Mouse (Mus musculus) thymus, postnatal 0 days (tissue): Measurements from ENCODE around the gene Rreb1. TPM values are rescaled to one million over a fixed set of nuclear protein-coding genes. Genes with fewer than 3 reads are reported as not detected.

Source experiments
- DNase-seq: peaks from one replicate; pipeline ENCODE4 v3.0.0-alpha.2; 2015; ENCODE audit warnings: low spot score
- polyA plus RNA-seq: library from polyadenylated mRNA; unstranded; fragments of >200 nt; fragmentation: Nextera tagmentation; extraction: Ambion mirVana; gene quantifications from 2 replicates; pipeline ENCODE4 v1.2.1, GENCODE M21; 2015

Rreb1 gene
- polyA plus RNA-seq, 1 experiment from 2014 or later, result 9.6 TPM

GRCm38 (mm10) chr13:37967565-37967964, 189.4 kb downstream of the Rreb1 start:
- DNase-seq, result no peak

GRCm38 (mm10) chr13:37969337-37969736, 191.1 kb downstream of the Rreb1 start:
- DNase-seq, result peak; percentile 74

- no peak for DNase-seq
These were observed 191.8 kb downstream of the Rreb1 start for GRCm38 (mm10) chr13:37969988-37970387.

GRCm38 (mm10) chr13:37970887-37971530, 192.8 kb downstream of the Rreb1 start:
- no peak for DNase-seq

- DNase-seq, result no peak
These were observed 195.8 kb downstream of the Rreb1 start for GRCm38 (mm10) chr13:37974036-37974435.

- DNase-seq, result no peak
These were observed 196.5 kb downstream of the Rreb1 start for GRCm38 (mm10) chr13:37974731-37975130.

- DNase-seq, result no peak
These were observed 201.3 kb downstream of the Rreb1 start for GRCm38 (mm10) chr13:37979506-37979905.

GRCm38 (mm10) chr13:37980346-37980745, 202.1 kb downstream of the Rreb1 start:
- no peak for DNase-seq

- no peak for DNase-seq
These were observed 202.9 kb downstream of the Rreb1 start for GRCm38 (mm10) chr13:37981063-37981462.

- no peak for DNase-seq
These were observed 208.0 kb downstream of the Rreb1 start for GRCm38 (mm10) chr13:37986166-37986565.

GRCm38 (mm10) chr13:37989701-37990100, 211.5 kb downstream of the Rreb1 start:
- DNase-seq, result no peak

- peak; percentile 8 for DNase-seq
These were observed 214.6 kb downstream of the Rreb1 start for GRCm38 (mm10) chr13:37992638-37993371.

GRCm38 (mm10) chr13:37993376-37993703, 215.1 kb downstream of the Rreb1 start:
- DNase-seq, result no peak

GRCm38 (mm10) chr13:37993704-37994404, 215.7 kb downstream of the Rreb1 start, which contains the start of gene Ssr1:
Gene Ssr1 (minus strand): TSS chr13:37994217.
- DNase-seq, result peak; percentile 96

- DNase-seq, result no peak
These were observed 216.2 kb downstream of the Rreb1 start for GRCm38 (mm10) chr13:37994405-37994749.

- DNase-seq, result no peak
These were observed 221.5 kb downstream of the Rreb1 start for GRCm38 (mm10) chr13:37999713-38000112.

Other genes starting within 250 kb of the Rreb1 start
- 79.5 and 87.2 TPM in 2 replicates for gene Ssr1, start 215.8 kb downstream of the Rreb1 start, polyA plus RNA-seq